Mouse (Mus musculus) hindbrain, postnatal 0 days (tissue): ENCODE measurements around the gene Fgf8. TPM values are rescaled to one million over a fixed set of nuclear protein-coding genes. Genes with fewer than 3 reads are reported as not detected.

Experiments used
- ATAC-seq: fragments of 200-750 bp; cut with Nextera tagmentation; 2 replicates; pipeline ENCODE4 v1.8.0; 2017; ENCODE audit warnings: mild to moderate bottlenecking, moderate TSS enrichment, moderate library complexity
- DNase-seq: peaks from one replicate; pipeline ENCODE4 v3.0.0-alpha.2; 2015; ENCODE audit warnings: low spot score
- H3K27ac ChIP-seq: fragments of 300-500 bp; sonication (generic); 2 replicates; pipeline ENCODE4 v1.5.1; 2014; ENCODE audit warnings: mild to moderate bottlenecking
- H3K27me3 ChIP-seq: fragments of 300-500 bp; sonication (generic); 2 replicates; pipeline ENCODE4 v1.6.1; 2014; ENCODE audit warnings: low read length, mixed read lengths; ENCODE audit not compliant: insufficient read depth
- H3K36me3 ChIP-seq: fragments of 300-500 bp; sonication (generic); 2 replicates; pipeline ENCODE4 v1.6.1; 2014; ENCODE audit warnings: low read length, mixed read lengths; ENCODE audit not compliant: insufficient read depth
- H3K4me1 ChIP-seq: fragments of 300-500 bp; sonication (generic); 2 replicates; pipeline ENCODE4 v1.6.1; 2014; ENCODE audit warnings: antibody characterized with exemption, low read length, mixed read lengths; ENCODE audit not compliant: insufficient read depth
- H3K4me2 ChIP-seq: fragments of 300-500 bp; sonication (generic); 2 replicates; pipeline ENCODE4 v1.6.1; 2014; ENCODE audit warnings: low read depth, mild to moderate bottlenecking, low read length, moderate library complexity, mixed read lengths
- H3K4me3 ChIP-seq: fragments of 300-500 bp; sonication (generic); 2 replicates; pipeline ENCODE4 v1.5.1; 2014; ENCODE audit warnings: low read length
- H3K9ac ChIP-seq: fragments of 300-500 bp; sonication (generic); replicated peaks from 2 replicates; pipeline ENCODE4 v1.6.1; 2014; ENCODE audit warnings: mild to moderate bottlenecking, low read length, moderate library complexity, mixed read lengths
- H3K9me3 ChIP-seq: fragments of 300-500 bp; sonication (generic); 2 replicates; pipeline ENCODE4 v1.6.1; 2016; ENCODE audit warnings: low read length, mixed read lengths
- CTCF ChIP-seq: IDR thresholded peaks from 2 replicates; pipeline ENCODE4 v1.5.1; 2016; ENCODE audit warnings: antibody characterized with exemption, control low read depth, low read depth
- WGBS: fragments of 180-500 bp; shearing (Covaris S2); extraction: QIAGEN DNeasy Blood & Tissue Kit; methylation state at CpG from one replicate; pipeline ENCODE4 v1.1.7; 2014; 5-methylcytosine and 5-hydroxymethylcytosine counted together
- polyA plus RNA-seq: library from polyadenylated mRNA; unstranded; fragments of >200 nt; fragmentation: Nextera tagmentation; extraction: Ambion mirVana; gene quantifications from 2 replicates; pipeline ENCODE4 v1.2.1, GENCODE M21; 2015
- total RNA-seq: library from RNA; depleted of rRNA; stranded (reverse); fragments of >200 nt; gene quantifications from 2 replicates; pipeline ENCODE4 v1.2.3, GENCODE M21; 2014

Fgf8 gene
- total and polyA plus RNA-seq, 2 experiments from 2014 or later, result 1.3 to 2.6 TPM

- Histone ChIP-seq H3K9ac (no peak overlapping the region), H3K4me2 (no peak overlapping the region), H3K27ac (no peak overlapping the region), H3K27me3 (no peaks in the 10 kb centered on the region), H3K36me3 (peaks cover 65% of the 10 kb centered on the region), H3K4me1 (0 out of 2 replicates have a peak, but pooled peaks cover under 1% of the 10 kb centered on the region), H3K9me3 (no peaks in the 10 kb centered on the region), H3K4me3 (no peak overlapping the region)
- no peak for TF ChIP-seq CTCF
- ATAC-seq (no peak), DNase-seq (no peak)
- 81% methylated on average over 2 of the region's 2 CpGs for WGBS
Observed at GRCm38 (mm10) chr19:45775486-45775885, 32.8 kb upstream of the Fgf8 start.

- Histone ChIP-seq H3K4me3 (no peak overlapping the region), H3K36me3 (peaks cover 82% of the 10 kb centered on the region), H3K27ac (no peak overlapping the region), H3K27me3 (no peaks in the 10 kb centered on the region), H3K9ac (no peak overlapping the region), H3K4me1 (no peaks in the 10 kb centered on the region), H3K9me3 (no peaks in the 10 kb centered on the region), H3K4me2 (no peak overlapping the region)
- WGBS, result 90% methylated on average over 5 of the region's 5 CpGs
- ATAC-seq (no peak), DNase-seq (no peak)
- TF ChIP-seq CTCF, result no peak
Observed at GRCm38 (mm10) chr19:45771501-45771900, 28.8 kb upstream of the Fgf8 start.

DNA sequence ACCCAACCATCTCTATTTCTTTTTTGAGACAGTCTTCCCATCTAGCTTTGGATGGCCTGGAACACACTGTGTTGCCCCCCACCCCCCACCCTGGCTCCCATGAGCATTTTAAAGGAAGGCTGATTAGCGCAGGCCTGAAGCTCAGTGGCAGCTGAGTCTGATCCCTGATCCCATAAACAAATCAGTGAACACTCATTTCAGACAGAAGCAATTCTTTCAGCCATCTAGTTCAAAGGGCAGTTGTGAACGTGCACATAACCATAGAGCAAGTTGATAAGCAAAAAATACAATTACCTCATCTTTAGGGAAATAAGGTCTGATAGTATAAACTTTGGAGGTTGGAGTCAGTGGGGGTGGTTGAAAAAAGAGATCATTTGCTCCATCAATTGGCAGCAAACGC, 18.1 kb upstream of the Fgf8 start:
- WGBS, result 87% methylated on average over 3 of the region's 3 CpGs
- no peaks in the 10 kb centered on the region for H3K9me3 ChIP-seq
- H3K4me1 ChIP-seq, result no peaks in the 10 kb centered on the region
- H3K36me3 ChIP-seq, result peaks cover 70% of the 10 kb centered on the region
- ATAC-seq (no peak), DNase-seq (no peak)
- H3K4me2 ChIP-seq, result no peak overlapping the region
- no peak overlapping the region for H3K27ac ChIP-seq
- H3K4me3 ChIP-seq, result no peak overlapping the region
- no peak overlapping the region for H3K9ac ChIP-seq
- no peaks in the 10 kb centered on the region for H3K27me3 ChIP-seq
- TF ChIP-seq CTCF, result no peak

DNA sequence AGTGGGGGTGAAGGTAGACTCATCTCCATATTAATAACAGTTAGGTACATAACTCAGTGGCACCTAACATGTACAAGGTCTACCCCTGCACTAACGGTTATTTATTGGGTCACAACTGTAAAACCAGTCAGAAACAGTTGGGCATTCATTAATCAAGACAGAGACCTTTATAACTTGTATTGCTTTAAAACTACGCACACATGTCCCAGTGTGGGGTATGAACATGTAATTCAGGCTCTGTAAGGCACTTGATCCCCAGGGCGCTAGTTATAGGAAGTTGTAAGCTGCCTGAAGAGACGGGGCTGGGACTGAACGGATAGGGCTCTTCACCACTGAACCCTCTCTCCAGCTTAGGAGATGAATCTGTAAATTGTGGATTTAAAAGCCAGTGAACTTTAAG, 16.0 kb upstream of the Fgf8 start:
- no peaks in the 10 kb centered on the region for H3K4me1 ChIP-seq
- ATAC-seq (no peak), DNase-seq (no peak)
- H3K9ac ChIP-seq, result no peak overlapping the region
- H3K9me3 ChIP-seq, result no peaks in the 10 kb centered on the region
- H3K27ac ChIP-seq, result no peak overlapping the region
- no peak overlapping the region for H3K4me2 ChIP-seq
- TF ChIP-seq CTCF, result no peak
- H3K36me3 ChIP-seq, result peaks cover 75% of the 10 kb centered on the region
- 95% methylated on average over 5 of the region's 5 CpGs for WGBS
- no peak overlapping the region for H3K4me3 ChIP-seq
- H3K27me3 ChIP-seq, result no peaks in the 10 kb centered on the region

DNA sequence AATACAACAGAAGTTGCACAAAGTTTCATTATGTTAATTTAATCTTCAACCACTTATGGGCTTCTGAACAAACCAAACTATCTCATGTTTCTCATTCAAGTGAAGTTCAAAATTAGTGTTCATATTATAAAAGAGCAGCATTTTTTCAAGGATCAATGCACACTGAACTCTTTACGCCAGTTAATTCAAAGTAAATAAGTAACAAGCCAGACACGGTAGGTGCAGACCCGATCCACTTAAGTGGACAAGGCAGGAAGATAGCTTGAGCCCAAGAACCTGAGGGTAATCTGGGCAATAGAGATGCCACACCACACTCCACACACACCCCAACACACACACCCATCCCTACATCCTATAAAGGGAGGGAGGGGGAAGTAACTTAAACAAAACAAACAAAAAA, 10.8 kb upstream of the Fgf8 start:
- H3K4me3 ChIP-seq, result no peak overlapping the region
- no peaks in the 10 kb centered on the region for H3K27me3 ChIP-seq
- no peak overlapping the region for H3K4me2 ChIP-seq
- peaks cover 2% of the 10 kb centered on the region; the same call in 1 of the 2 replicates for H3K4me1 ChIP-seq
- H3K9ac ChIP-seq, result no peak overlapping the region
- no peaks in the 10 kb centered on the region for H3K9me3 ChIP-seq
- TF ChIP-seq CTCF, result no peak
- no peak for ATAC-seq
- WGBS, result 91% methylated on average over 3 of the region's 3 CpGs
- H3K36me3 ChIP-seq, result peaks cover 51% of the 10 kb centered on the region
- DNase-seq, result no peak
- no peak overlapping the region for H3K27ac ChIP-seq

GRCm38 (mm10) chr19:45751881-45752280, 9.2 kb upstream of the Fgf8 start:
- Histone ChIP-seq H3K27ac (no peak overlapping the region), H3K27me3 (no peaks in the 10 kb centered on the region), H3K9ac (no peak overlapping the region), H3K4me1 (peaks cover 8% of the 10 kb centered on the region; the same call in 1 of the 2 replicates), H3K4me2 (no peak overlapping the region), H3K36me3 (peaks cover 35% of the 10 kb centered on the region), H3K9me3 (no peaks in the 10 kb centered on the region), H3K4me3 (no peak overlapping the region)
- TF ChIP-seq CTCF, result no peak
- 87% methylated on average over 7 of the region's 7 CpGs for WGBS
- ATAC-seq, result no peak
- no peak for DNase-seq

DNA sequence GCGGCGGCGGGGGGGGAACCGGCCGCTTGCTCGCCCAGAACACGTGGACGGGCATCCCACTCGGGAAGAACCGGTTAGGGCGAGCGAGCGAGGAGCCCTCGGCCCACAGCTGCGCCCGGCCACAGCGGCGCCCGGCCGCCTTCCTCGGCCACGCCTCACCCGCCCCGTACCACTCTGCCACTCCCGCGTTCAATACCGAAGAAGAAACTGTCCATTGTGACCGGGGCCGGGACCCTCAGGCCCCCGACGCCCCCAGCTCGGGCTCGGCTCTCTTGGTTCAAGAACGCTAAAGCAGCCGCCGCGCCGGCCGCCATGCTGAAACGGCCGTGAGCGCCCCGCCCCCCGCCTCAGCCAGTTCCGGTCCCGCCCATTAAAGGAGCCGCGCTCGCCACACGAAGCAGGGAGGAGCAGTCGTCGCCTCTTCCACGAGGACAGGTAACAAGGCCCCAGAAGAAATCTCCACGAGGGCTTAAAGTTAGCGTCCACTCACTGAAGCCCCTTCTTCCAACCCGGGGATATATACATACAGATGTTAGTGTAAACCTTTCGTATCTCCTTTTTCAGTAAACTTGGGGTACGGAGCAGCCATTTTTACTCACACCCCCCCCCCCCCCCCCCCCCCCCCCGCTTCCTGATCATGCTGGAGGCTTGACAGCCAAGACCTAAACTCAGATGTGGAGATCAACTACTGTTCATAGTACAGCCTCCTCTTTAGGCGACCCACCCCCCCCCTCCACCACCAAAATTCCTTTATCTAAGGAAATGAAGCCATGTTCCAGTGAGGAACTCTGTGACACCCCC, 6.7 kb upstream of the Fgf8 start, which contains the start of gene Npm3:
TSS of gene Npm3 (minus strand) at position 349 of the 801 bp plus-strand sequence.
- peak within 1 kb of the TSS; percentile 71 for H3K9ac ChIP-seq
- peaks cover 8% of the 10 kb centered on the region; the same call in 1 of the 2 replicates for H3K4me1 ChIP-seq
- under 1% methylated on average over 54 of the region's 60 CpGs for WGBS
- H3K4me3 ChIP-seq, result peak within 1 kb of the TSS; percentile 81
- DNase-seq (peak; percentile 91), ATAC-seq (peak; percentile 87)
- H3K27ac ChIP-seq, result peak within 1 kb of the TSS; percentile 45; the same call in 1 of the 2 replicates
- no peaks in the 10 kb centered on the region for H3K9me3 ChIP-seq
- H3K36me3 ChIP-seq, result peaks cover 16% of the 10 kb centered on the region
- no peak for TF ChIP-seq CTCF
- peaks cover 15% of the 10 kb centered on the region for H3K27me3 ChIP-seq
- H3K4me2 ChIP-seq, result peak within 1 kb of the TSS; percentile 94
